Mouse (Mus musculus) T-cell, adult 66 days (primary cell): Measurements from ENCODE around the gene Rasl10a. TPM values are rescaled to one million over a fixed set of nuclear protein-coding genes. Genes with fewer than 3 reads are reported as not detected.

Experiments
- total RNA-seq, 2 experiments: library from RNA; stranded (reverse); gene quantifications; 3 replicates in 1 of 2; 4 replicates in 1 of 2; pipeline ENCODE4 v1.2.4; 2023

The Rasl10a gene
- not detected for total RNA-seq

DNA sequence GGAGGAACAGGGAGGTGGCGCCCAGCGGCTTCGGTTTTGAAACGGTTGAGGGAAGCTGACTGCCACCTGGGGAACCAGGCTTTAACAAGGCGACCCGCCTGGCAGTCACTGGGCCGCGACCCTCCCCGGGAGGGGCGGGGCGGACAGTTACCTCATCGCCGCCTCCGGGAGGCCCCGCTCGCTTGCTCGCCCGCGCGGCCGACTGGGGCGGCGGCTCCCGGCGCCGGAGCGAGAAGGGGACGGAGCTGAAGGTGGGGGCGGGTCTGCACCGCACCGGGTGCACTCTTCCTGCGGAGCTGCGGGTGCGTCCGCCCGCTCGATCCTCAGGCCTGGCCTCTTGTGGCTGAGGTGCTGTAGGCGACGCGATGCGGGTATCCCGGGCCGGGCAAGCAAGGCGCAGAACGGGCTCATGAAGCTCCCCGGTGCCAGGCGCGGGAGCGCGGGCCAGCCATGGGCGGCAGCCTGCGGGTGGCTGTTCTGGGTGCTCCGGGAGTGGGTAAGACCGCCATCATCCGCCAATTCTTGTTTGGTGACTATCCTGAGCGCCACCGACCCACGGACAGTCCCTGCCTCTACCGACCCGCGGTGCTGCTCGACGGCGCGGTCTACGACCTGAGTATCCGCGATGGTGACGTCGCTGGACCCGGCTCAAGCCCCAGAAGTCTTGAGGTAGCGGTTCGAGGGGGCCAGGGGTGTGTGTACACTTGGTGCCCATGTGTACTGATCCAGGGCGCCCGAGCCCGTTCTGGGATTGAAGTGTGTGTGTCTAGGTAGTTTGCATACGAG lies at the start of gene Rasl10a:
Gene Rasl10a (plus strand): TSS at position 273 of the 786 bp plus-strand sequence.

DNA sequence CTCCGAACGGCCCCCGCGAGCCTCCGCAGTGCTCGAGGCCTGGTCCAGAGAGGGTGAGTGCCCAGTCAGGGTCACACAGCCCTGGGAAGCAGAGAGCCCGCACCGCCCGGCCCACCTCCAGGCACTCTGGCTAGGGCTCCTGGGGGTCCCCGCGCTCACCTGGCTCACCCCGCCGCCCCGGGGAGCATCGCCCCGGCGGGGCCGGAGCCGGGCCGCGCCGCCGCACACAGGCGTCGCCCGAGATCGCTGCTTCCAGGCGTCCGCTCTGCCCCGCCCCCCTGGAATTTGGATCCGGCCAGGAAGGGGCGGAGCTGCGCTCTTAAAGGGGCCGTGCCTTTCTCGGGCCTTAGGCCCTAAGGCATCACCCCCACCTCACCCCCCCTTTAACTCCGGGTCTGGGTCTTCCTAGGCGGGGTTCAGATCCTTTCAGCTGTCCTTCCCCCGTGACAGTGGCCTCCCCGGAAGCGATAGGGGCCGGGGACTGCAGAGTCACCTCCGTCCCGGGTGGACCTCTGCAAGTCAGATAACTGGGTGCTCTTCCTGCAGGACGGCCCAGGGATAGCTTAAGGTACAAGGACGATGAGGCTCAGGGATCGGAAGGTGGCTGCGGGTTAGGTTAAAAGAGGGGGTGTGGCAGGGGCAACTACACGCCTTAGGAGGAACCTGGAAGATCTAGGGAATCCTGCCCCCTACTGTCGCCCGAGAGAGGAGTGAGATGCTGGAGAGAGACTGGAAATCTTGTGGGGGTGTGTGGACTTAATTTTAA lies 7.3 kb downstream of the Rasl10a start, which contains the start of gene Gas2l1:
Gene Gas2l1 (minus strand): TSS at position 272 of the 766 bp plus-strand sequence.

DNA sequence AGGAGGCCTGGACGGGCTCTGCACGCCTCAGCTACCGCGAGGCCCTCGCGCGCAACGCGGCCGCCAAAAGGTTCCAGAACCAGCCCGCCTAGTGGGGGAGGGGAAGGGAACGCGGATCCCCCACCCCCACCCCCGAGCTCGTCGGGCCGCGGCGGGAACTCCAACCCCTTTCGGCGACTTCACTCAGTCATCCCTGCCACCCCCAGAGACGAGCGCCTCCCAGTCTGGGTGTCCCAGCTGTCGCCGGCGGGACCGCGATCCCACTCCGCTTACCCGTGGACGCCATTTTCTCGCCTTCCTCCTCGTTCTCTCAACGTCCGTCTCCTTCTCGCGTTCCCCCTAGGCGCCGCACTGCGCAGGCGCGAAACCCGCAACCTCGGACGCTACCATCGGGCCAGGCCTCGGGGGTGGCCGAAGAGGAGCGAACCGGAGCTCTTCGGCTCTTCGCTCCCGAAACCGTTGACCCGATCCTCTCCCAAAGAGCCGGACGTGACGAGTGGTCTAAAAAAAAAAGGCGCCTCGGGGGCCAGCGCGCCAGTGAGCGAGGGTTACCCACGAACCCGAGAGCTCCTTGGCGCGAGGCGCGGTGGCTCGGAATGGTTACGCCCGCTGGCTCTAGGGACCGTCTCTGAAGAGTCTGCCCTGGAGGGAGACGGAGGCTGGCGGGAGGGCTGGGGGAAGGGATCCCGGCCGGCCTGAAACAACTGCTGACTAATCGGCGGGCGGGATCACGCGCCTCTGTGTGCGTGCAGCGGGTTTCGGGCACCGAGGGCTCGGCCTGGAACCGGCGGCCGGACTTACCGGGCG lies 41.0 kb downstream of the Rasl10a start, which contains the start of the genes Rhbdd3 and Ewsr1:
Gene Rhbdd3 (plus strand): TSS at position 191 of the 807 bp plus-strand sequence.
Gene Ewsr1 (minus strand): TSS at position 531 of the 807 bp plus-strand sequence.

Other genes with a start within 250 kb of the Rasl10a start
- 10 to 100 TPM; 53.7 to 57.5 TPM for gene Nf2, start 208.6 kb upstream of the Rasl10a start, total RNA-seq
- gene Nipsnap1, start 184.2 kb upstream of the Rasl10a start, total RNA-seq: 10 to 100 TPM; 26.0 to 27.1 TPM
- 10 to 100 TPM; 42.6 to 42.8 TPM for gene Thoc5, start 162.8 kb upstream of the Rasl10a start, total RNA-seq
- gene Nefh, start 110.1 kb upstream of the Rasl10a start, total RNA-seq: 1 to 10 TPM; 3.3 to 3.5 TPM
- 10 to 100 TPM; 89.9 to 92.1 TPM for gene Ap1b1, start 71.3 kb upstream of the Rasl10a start, total RNA-seq
- under 1 TPM in 1 of 2 experiments, not detected in 1; 0.53 TPM for gene Gas2l1, start 7.2 kb downstream of the Rasl10a start, total RNA-seq
- 1 to 10 TPM; 4.8 to 6.0 TPM for gene Rhbdd3, start 40.8 kb downstream of the Rasl10a start, total RNA-seq
- 100 to 1,000 TPM; 562 to 608 TPM for gene Ewsr1, start 41.1 kb downstream of the Rasl10a start, total RNA-seq
- 1 to 10 TPM; 6.2 to 6.5 TPM for gene Emid1, start 94.1 kb downstream of the Rasl10a start, total RNA-seq
- gene Kremen1, start 203.4 kb downstream of the Rasl10a start, total RNA-seq: 10 to 100 TPM; 31.7 to 33.4 TPM